Mouse (Mus musculus): Measurements from ENCODE around the gene Gal3st3. TPM values are rescaled to one million over a fixed set of nuclear protein-coding genes. Genes with fewer than 3 reads are reported as not detected.

The Gal3st3 gene
- polyA plus RNA-seq, 1 experiment from 2014 or later, result 6.4 TPM

GRCm38 (mm10) chr19:5356080-5356479 lies 57.9 kb downstream of the Gal3st3 start:
- no CpG with 5 or more reads among the region's 1 CpGs for WGBS
- H3K27me3 ChIP-seq (ENCODE audit: control insufficient read depth, insufficient read depth, low read length), result no peaks in the 10 kb centered on the region
- H3K27ac ChIP-seq (replicated peaks in 1 of 2; ENCODE audit: control insufficient read depth in 1 of 2, insufficient read depth in 1 of 2, low read depth in 2 of 2, low read length in 2 of 2), result no peak overlapping the region
- H3K4me3 ChIP-seq (ENCODE audit: control insufficient read depth in 1 of 2, insufficient read depth in 1 of 2, low read depth in 1 of 2, low read length in 2 of 2), result no peak overlapping the region
- H3K9me3 ChIP-seq (ENCODE audit: control insufficient read depth, low read length), result no peaks in the 10 kb centered on the region
- H3K36me3 ChIP-seq (ENCODE audit: control insufficient read depth, insufficient read depth, low read length), result no peaks in the 10 kb centered on the region
- H3K4me2 ChIP-seq (ENCODE audit: low read length), result no peak overlapping the region
- no peak for ATAC-seq (ENCODE audit: insufficient number of reproducible peaks, insufficient read depth, low FRiP score, low read depth)
- no peak overlapping the region for H3K9ac ChIP-seq (ENCODE audit: low read length)
- H3K4me1 ChIP-seq (ENCODE audit: control insufficient read depth in 2 of 2, insufficient read depth in 2 of 2, low read length in 2 of 2), result no peaks in the 10 kb centered on the region

Other genes starting within 250 kb of the Gal3st3 start
- 1.9 and 2.7 TPM in 2 replicates for gene Rin1, start 247.8 kb upstream of the Gal3st3 start, polyA plus RNA-seq (2014; fragmentation: Nextera tagmentation; extraction: Ambion mirVana)
- gene Cd248, start 230.3 kb upstream of the Gal3st3 start, polyA plus RNA-seq (2014; fragmentation: Nextera tagmentation; extraction: Ambion mirVana), result 15.3 and 16.8 TPM in 2 replicates
- 3.7 and 3.9 TPM in 2 replicates for gene Tmem151a, start 212.8 kb upstream of the Gal3st3 start, polyA plus RNA-seq (2014; fragmentation: Nextera tagmentation; extraction: Ambion mirVana)
- gene Yif1a, start 209.8 kb upstream of the Gal3st3 start, polyA plus RNA-seq (2014; fragmentation: Nextera tagmentation; extraction: Ambion mirVana), result 112 and 122 TPM in 2 replicates
- gene Cnih2, start 199.8 kb upstream of the Gal3st3 start, polyA plus RNA-seq (2014; fragmentation: Nextera tagmentation; extraction: Ambion mirVana), result 4.4 and 5.4 TPM in 2 replicates
- gene Rab1b, start 191.3 kb upstream of the Gal3st3 start, polyA plus RNA-seq (2014; fragmentation: Nextera tagmentation; extraction: Ambion mirVana), result 223 and 231 TPM in 2 replicates
- 16.5 and 20.7 TPM in 2 replicates for gene Klc2, start 179.8 kb upstream of the Gal3st3 start, polyA plus RNA-seq (2014; fragmentation: Nextera tagmentation; extraction: Ambion mirVana)
- gene Pacs1, start 25.2 kb upstream of the Gal3st3 start, polyA plus RNA-seq (2014; fragmentation: Nextera tagmentation; extraction: Ambion mirVana), result 20.9 TPM in 2 replicates
- 201 and 208 TPM in 2 replicates for gene Sf3b2, start 2.9 kb upstream of the Gal3st3 start, polyA plus RNA-seq (2014; fragmentation: Nextera tagmentation; extraction: Ambion mirVana)
- gene Catsper1, start 37.4 kb downstream of the Gal3st3 start, polyA plus RNA-seq (2014; fragmentation: Nextera tagmentation; extraction: Ambion mirVana), result not detected in 2 replicates
- 0.92 and 0.95 TPM in 2 replicates for gene Cst6, start 51.2 kb downstream of the Gal3st3 start, polyA plus RNA-seq (2014; fragmentation: Nextera tagmentation; extraction: Ambion mirVana)
- 37.4 and 42.1 TPM in 2 replicates for gene Eif1ad, start 68.4 kb downstream of the Gal3st3 start, polyA plus RNA-seq (2014; fragmentation: Nextera tagmentation; extraction: Ambion mirVana)
- gene Banf1, start 68.8 kb downstream of the Gal3st3 start, polyA plus RNA-seq (2014; fragmentation: Nextera tagmentation; extraction: Ambion mirVana), result 453 and 486 TPM in 2 replicates
- gene Sart1, start 90.4 kb downstream of the Gal3st3 start, polyA plus RNA-seq (2014; fragmentation: Nextera tagmentation; extraction: Ambion mirVana), result 39.5 and 39.6 TPM in 2 replicates
- 1.6 and 3.0 TPM in 2 replicates for gene Tsga10ip, start 104.2 kb downstream of the Gal3st3 start, polyA plus RNA-seq (2014; fragmentation: Nextera tagmentation; extraction: Ambion mirVana)
- 154 and 178 TPM in 2 replicates for gene Drap1, start 126.6 kb downstream of the Gal3st3 start, polyA plus RNA-seq (2014; fragmentation: Nextera tagmentation; extraction: Ambion mirVana)
- gene AI837181, start 126.8 kb downstream of the Gal3st3 start, polyA plus RNA-seq (2014; fragmentation: Nextera tagmentation; extraction: Ambion mirVana), result 23.7 and 35.0 TPM in 2 replicates
- gene Fosl1, start 149.2 kb downstream of the Gal3st3 start, polyA plus RNA-seq (2014; fragmentation: Nextera tagmentation; extraction: Ambion mirVana), result not detected in 2 replicates
- gene Ccdc85b, start 159.6 kb downstream of the Gal3st3 start, polyA plus RNA-seq (2014; fragmentation: Nextera tagmentation; extraction: Ambion mirVana), result 9.0 and 10.4 TPM in 2 replicates
- 101 and 120 TPM in 2 replicates for gene Fibp, start 162.3 kb downstream of the Gal3st3 start, polyA plus RNA-seq (2014; fragmentation: Nextera tagmentation; extraction: Ambion mirVana)
- 0.84 and 1.4 TPM in 2 replicates for gene Ctsw, start 170.2 kb downstream of the Gal3st3 start, polyA plus RNA-seq (2014; fragmentation: Nextera tagmentation; extraction: Ambion mirVana)
- 60.8 and 68.9 TPM in 2 replicates for gene Efemp2, start 175.6 kb downstream of the Gal3st3 start, polyA plus RNA-seq (2014; fragmentation: Nextera tagmentation; extraction: Ambion mirVana)
- 36.6 and 37.5 TPM in 2 replicates for gene Mus81, start 190.1 kb downstream of the Gal3st3 start, polyA plus RNA-seq (2014; fragmentation: Nextera tagmentation; extraction: Ambion mirVana)
- gene Cfl1, start 192.1 kb downstream of the Gal3st3 start, polyA plus RNA-seq (2014; fragmentation: Nextera tagmentation; extraction: Ambion mirVana), result 1,876 and 1,886 TPM in 2 replicates
- 0.20 TPM in 2 replicates for gene 1700020D05Rik, start 205.5 kb downstream of the Gal3st3 start, polyA plus RNA-seq (2014; fragmentation: Nextera tagmentation; extraction: Ambion mirVana)
- 16.5 and 17.9 TPM in 2 replicates for gene Snx32, start 212.2 kb downstream of the Gal3st3 start, polyA plus RNA-seq (2014; fragmentation: Nextera tagmentation; extraction: Ambion mirVana)